8 mouse cellular contexts compared by ENCODE assay signal in genomic region chr8:80147929-80148328, GRCm38 (mm10).
"Had no signal": no experiment of that assay in that cellular context is flagged by ENCODE, and none has a peak within 500 bp of the region (broad histone marks: within the 10 kb centered on the region; RNA-seq: fewer than 3 reads in every experiment).

No protein-coding gene starts in this region.

- DNase-seq: lung, adult 18-20 months; lung, embryonic 14.5 days; lung, postnatal 10 days; lung, postnatal 4 days; right cerebral cortex, postnatal 14 days; thymus, adult 2 months; thymus, postnatal 25 days had no signal

- ATAC-seq: midbrain, embryonic 15.5 days had no signal
